Mouse (Mus musculus) frontal cortex, postnatal 10 days (tissue): ENCODE measurements around the gene AC140267.1.

Experiments used
- DNase-seq, 2 experiments: peaks; one replicate each; pipeline ENCODE4 v3.0.0; 2022; ENCODE audit warnings: low spot score in 2 of 2, mixed read lengths in 1 of 2

Gene AC140267.1

GRCm38 (mm10) chr15:80261100-80261499, 25.5 kb downstream of the AC140267.1 start:
- DNase-seq = no peak

- peak; percentile 79 to 87 for DNase-seq
These were observed 28.3 kb downstream of the AC140267.1 start, which contains the start of gene Rps19bp1 for GRCm38 (mm10) chr15:80263610-80264575. Gene Rps19bp1 (minus strand): TSS chr15:80264315.

DNA sequence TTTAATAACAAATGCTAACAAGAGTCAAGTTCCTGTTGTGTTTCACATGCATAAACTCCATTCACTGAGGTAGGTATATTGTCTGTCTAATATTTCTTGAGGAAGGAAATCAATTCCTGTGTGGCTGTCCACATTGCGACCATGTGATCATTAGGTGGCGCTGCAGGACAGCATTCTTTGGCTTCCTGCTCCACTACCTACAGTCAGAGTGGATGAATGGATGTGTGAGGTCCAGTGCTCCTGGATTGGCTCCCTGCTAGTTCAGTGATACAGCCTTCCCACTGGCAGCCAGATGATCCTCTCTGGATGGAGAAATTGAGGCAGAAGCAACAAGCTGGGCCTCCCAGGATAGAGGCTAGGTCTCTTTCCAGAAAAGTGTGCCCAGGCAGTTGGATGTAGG, 30.6 kb downstream of the AC140267.1 start:
- DNase-seq = peak in 1 of 2 experiments; percentile 75

DNA sequence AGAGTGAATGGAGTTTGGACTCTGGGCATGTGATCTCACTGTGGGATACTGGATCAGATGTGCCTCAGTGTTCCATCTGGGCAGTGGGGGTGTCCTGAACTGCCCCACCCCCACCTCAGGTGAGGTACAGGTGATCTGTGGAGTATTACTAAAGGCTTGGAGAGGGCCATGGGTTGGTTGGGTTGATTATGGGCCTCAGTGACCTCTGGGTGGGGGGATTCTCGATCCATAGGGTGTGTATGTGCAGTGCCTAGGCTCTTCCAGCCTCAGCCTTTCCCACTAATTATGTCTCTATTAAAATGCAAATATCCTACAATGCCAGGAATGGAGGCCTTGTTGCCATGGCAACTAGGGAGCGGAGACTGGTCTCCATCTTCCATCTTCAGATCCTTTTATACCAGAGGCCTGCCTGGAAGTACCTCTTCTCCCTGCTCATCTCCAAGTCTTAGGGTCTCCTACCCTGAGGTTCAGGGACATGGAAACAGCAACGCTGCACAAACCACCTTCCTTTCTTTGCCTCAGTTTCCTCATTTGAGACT, 36.3 kb downstream of the AC140267.1 start:
- DNase-seq = no peak

DNA sequence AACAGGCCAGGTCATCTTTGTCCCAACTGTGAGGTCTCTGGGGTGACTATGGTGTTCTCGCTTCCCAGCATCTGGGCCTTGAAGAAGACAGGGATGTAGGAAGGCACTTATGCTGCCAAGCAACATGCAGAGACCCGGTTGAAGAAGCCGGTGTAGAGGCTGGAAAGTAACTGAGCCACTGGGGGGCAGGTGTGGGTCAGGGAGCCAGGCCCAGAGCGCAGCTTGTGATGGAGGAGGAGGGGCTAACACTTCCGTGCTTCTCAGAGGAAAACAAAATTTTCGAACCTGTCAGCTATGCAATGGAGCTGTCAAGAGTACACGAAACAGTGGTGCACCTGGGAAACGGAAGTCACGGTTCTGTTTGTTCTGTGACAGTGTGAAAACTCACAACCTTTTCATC, 41.5 kb downstream of the AC140267.1 start:
- DNase-seq = no peak

GRCm38 (mm10) chr15:80277625-80278024, 42.0 kb downstream of the AC140267.1 start:
- DNase-seq = no peak

DNA sequence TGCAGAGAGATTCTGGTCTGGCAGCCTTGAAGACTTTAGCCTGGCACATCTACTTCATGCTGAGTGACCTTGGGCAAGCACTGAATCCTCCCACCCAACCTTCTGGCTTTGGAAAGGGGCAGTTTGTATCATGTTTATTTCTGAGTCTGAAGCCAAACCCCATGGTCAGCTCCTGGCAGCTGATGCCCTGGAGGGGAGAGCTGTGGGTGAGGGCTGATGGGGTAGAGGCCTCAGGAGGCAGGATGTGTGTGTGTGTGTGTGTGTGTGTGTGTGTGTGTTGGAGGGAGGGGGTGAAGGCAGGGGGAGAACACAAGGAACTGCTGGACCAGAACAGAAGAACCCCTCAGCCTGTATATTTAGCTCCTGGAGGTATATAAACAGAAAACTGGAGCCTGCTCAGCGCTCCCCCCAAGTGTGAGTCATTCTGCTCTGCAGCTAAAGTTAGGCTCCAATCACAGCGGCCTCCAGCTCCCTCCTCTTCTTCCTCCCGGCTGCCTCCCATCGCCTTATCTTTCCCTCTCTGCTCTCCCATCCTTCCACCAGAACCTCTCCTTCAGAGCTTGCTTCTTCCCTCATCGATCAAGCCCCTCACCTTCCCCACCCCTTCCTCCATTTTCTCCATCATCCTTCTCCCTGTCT, 42.6 kb downstream of the AC140267.1 start:
- peak in 1 of 2 experiments; percentile 71 for DNase-seq

DNA sequence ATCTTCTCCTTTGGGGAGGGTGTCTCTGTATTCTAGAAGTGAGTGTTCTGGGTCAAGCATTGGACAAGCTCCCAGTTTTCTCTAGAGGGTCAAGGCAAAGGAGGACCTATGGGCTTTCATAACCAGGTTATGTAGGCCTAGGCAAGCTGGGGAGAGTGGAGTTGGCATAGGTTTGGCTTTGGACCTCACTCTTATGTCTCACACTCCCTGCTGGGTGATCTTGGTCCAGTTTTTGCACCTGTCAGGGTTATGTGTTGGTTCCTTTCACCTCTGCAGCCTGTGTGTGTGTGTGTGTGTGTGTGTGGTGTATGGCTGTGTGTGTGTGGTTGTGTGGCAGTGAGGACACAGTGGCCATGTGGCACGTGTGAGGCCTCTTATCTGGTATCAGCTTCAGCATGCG, 43.4 kb downstream of the AC140267.1 start:
- no peak for DNase-seq

GRCm38 (mm10) chr15:80280646-80281045, 45.0 kb downstream of the AC140267.1 start:
- no peak for DNase-seq
